Mouse (Mus musculus): Measurements from ENCODE around the gene Bcl7a. TPM values are rescaled to one million over a fixed set of nuclear protein-coding genes. Genes with fewer than 3 reads are reported as not detected.

Gene Bcl7a
- polyA plus RNA-seq, 1 experiment from 2014 or later: 42.4 TPM

DNA sequence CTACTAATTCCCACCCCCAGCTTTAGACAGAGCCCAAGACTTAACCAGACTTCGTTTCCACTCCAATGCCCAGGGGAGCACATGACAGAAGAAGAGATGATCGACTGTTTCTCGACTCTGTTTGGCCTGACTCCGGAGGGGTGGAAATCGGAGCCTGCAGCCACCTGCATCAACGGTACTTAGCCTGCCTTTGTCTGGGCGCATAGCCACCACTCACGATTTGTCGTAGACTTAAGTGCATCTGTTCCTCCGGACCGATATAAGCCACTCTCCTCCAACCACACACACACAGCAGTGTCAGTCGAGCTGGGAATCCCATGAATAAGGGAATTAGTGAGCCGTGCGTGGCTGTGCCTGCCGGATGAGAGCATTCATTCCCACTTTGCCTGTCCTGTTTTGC, 19.4 kb upstream of the Bcl7a start:
- Histone ChIP-seq H3K4me3 (replicated peaks; ENCODE audit: low read depth, low read length) (no peak overlapping the region), H3K27me3 (ENCODE audit: control insufficient read depth, insufficient read depth, low read length) (no peaks in the 10 kb centered on the region), H3K4me1 (ENCODE audit: control insufficient read depth, insufficient read depth, low read length) (0 out of 2 replicates have a peak, but pooled peaks cover 4% of the 10 kb centered on the region), H3K27ac (replicated peaks; ENCODE audit: low read depth, low read length) (no peak overlapping the region), H3K4me2 (ENCODE audit: low read length) (peak overlapping the region; percentile 26), H3K9me3 (ENCODE audit: control insufficient read depth, low read length) (no peaks in the 10 kb centered on the region), H3K9ac (replicated peaks; ENCODE audit: low read length) (no peak overlapping the region), H3K36me3 (ENCODE audit: control insufficient read depth, insufficient read depth, low read length) (no peaks in the 10 kb centered on the region)
- WGBS: 2% methylated on average over 15 of the region's 15 CpGs
- DNase-seq (peak; percentile 64), ATAC-seq (ENCODE audit: low FRiP score, low TSS enrichment) (no peak)

DNA sequence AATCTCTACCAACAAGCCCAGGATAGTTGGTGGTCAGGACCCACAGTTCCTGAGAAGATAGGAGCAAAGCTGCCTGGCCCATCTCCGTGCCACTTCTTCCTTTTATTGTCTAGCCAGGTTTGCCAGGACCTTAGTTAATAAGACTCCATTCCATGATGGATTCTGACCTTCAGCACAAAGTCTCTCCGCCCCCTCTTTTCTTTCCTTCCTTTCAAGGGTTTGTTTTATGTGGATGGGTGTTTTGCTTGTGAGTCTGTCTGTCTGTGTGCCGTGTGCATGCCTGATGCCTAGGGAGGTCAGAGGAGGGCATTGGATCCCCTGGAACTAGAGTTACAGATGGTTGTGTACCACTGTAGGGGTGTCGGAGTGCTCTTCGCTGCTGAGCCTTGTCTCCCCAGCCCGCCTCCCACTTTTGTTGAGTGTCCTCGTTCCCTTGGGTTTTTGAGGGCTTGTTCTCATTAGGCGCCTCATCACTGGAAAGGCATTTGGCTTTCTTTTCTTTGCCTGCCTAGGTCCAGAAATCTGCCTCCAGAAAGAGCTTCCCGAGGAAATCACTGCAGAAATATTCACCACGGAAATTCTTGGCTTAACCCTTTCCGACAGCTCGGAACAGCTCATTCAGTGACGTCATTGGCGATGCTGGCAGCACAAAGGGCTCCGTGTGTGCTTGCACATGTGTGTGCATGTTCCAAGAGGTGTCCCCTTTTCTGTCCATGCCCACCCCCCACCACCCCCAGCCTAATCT, 17.5 kb upstream of the Bcl7a start:
- no peak overlapping the region for H3K27ac ChIP-seq (replicated peaks; ENCODE audit: low read depth, low read length)
- no peaks in the 10 kb centered on the region for H3K9me3 ChIP-seq (ENCODE audit: control insufficient read depth, low read length)
- WGBS: 52% methylated on average over 15 of the region's 15 CpGs
- ATAC-seq (ENCODE audit: low FRiP score, low TSS enrichment) (no peak), DNase-seq (peak; percentile 61)
- no peaks in the 10 kb centered on the region for H3K27me3 ChIP-seq (ENCODE audit: control insufficient read depth, insufficient read depth, low read length)
- H3K36me3 ChIP-seq (ENCODE audit: control insufficient read depth, insufficient read depth, low read length): no peaks in the 10 kb centered on the region
- H3K9ac ChIP-seq (replicated peaks; ENCODE audit: low read length): no peak overlapping the region
- H3K4me3 ChIP-seq (replicated peaks; ENCODE audit: low read depth, low read length): no peak overlapping the region
- 0 out of 2 replicates have a peak, but pooled peaks cover 4% of the 10 kb centered on the region for H3K4me1 ChIP-seq (ENCODE audit: control insufficient read depth, insufficient read depth, low read length)
- H3K4me2 ChIP-seq (ENCODE audit: low read length): no peak overlapping the region

DNA sequence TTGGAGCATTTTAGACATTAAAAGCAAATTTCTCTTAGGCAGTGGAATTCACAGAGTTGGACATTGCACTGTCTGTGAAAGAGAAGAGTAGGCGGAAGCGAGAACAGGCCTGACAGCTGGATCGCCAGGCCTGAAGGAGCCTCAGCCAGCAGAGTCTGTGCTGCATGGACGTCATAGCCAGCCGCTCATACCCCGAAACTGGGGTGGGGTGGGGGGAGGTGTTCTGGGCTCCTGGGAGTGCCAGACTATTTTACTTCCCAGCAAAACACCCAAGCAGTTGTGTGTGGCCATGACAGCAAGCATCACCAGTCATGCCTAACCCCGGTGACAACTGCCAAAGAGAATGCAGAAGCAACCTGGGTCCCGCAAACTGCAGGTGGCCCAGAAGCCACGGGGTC, 16.9 kb upstream of the Bcl7a start:
- Histone ChIP-seq H3K27ac (replicated peaks; ENCODE audit: low read depth, low read length) (no peak overlapping the region), H3K4me3 (replicated peaks; ENCODE audit: low read depth, low read length) (no peak overlapping the region), H3K36me3 (ENCODE audit: control insufficient read depth, insufficient read depth, low read length) (no peaks in the 10 kb centered on the region), H3K4me1 (ENCODE audit: control insufficient read depth, insufficient read depth, low read length) (0 out of 2 replicates have a peak, but pooled peaks cover 4% of the 10 kb centered on the region), H3K9ac (replicated peaks; ENCODE audit: low read length) (no peak overlapping the region), H3K4me2 (ENCODE audit: low read length) (no peak overlapping the region), H3K9me3 (ENCODE audit: control insufficient read depth, low read length) (no peaks in the 10 kb centered on the region), H3K27me3 (ENCODE audit: control insufficient read depth, insufficient read depth, low read length) (no peaks in the 10 kb centered on the region)
- 56% methylated on average over 9 of the region's 9 CpGs for WGBS
- ATAC-seq (ENCODE audit: low FRiP score, low TSS enrichment) (no peak), DNase-seq (no peak)

DNA sequence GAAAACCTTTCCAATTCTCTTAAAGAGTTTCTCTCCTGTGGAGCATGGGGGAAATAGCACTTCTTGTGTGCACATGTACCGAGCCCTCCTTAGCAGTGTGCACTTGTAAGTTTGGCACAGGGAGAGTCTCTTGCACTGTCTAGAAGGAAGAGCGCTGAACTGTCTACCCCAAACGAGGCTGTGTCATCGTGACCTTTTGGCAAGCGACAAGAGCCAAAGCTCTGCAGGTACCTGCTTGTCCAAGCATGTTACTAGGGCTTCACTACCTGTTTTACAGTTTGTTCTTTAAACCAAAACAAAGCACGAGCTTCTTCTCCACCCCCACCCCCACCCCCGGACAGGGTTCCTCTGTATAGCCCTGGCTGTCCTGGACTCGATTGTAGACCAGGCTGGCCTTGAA, 15.9 kb upstream of the Bcl7a start:
- Histone ChIP-seq H3K4me3 (replicated peaks; ENCODE audit: low read depth, low read length) (no peak overlapping the region), H3K27me3 (ENCODE audit: control insufficient read depth, insufficient read depth, low read length) (no peaks in the 10 kb centered on the region), H3K4me1 (ENCODE audit: control insufficient read depth, insufficient read depth, low read length) (0 out of 2 replicates have a peak, but pooled peaks cover 4% of the 10 kb centered on the region), H3K9me3 (ENCODE audit: control insufficient read depth, low read length) (no peaks in the 10 kb centered on the region), H3K36me3 (ENCODE audit: control insufficient read depth, insufficient read depth, low read length) (no peaks in the 10 kb centered on the region), H3K4me2 (ENCODE audit: low read length) (no peak overlapping the region), H3K27ac (replicated peaks; ENCODE audit: low read depth, low read length) (no peak overlapping the region), H3K9ac (replicated peaks; ENCODE audit: low read length) (no peak overlapping the region)
- DNase-seq (no peak), ATAC-seq (ENCODE audit: low FRiP score, low TSS enrichment) (no peak)
- WGBS: 89% methylated on average over 8 of the region's 8 CpGs

DNA sequence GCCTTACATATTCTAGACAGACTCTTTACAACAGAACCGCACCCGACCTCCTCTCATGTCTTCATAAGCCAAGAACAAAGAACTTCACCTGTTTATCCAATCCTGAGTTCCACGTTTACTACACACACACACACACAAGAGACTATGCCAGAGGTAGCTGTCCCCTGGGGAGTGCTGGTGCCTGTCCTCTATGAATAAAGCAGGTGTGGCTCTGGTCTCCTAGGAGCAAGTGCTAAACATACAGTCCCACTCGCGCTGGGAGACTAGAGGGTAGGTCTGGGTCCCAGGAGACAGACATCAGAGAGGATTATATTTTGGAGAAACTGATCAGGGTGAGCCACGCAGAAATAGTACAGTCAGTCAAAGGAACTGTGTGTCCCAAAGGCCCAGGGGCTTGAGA, 10.1 kb upstream of the Bcl7a start:
- Histone ChIP-seq H3K27me3 (ENCODE audit: control insufficient read depth, insufficient read depth, low read length) (no peaks in the 10 kb centered on the region), H3K9me3 (ENCODE audit: control insufficient read depth, low read length) (no peaks in the 10 kb centered on the region), H3K4me1 (ENCODE audit: control insufficient read depth, insufficient read depth, low read length) (no peaks in the 10 kb centered on the region), H3K4me2 (ENCODE audit: low read length) (no peak overlapping the region), H3K9ac (replicated peaks; ENCODE audit: low read length) (no peak overlapping the region), H3K4me3 (replicated peaks; ENCODE audit: low read depth, low read length) (no peak overlapping the region), H3K36me3 (ENCODE audit: control insufficient read depth, insufficient read depth, low read length) (no peaks in the 10 kb centered on the region), H3K27ac (replicated peaks; ENCODE audit: low read depth, low read length) (no peak overlapping the region)
- DNase-seq (no peak), ATAC-seq (ENCODE audit: low FRiP score, low TSS enrichment) (no peak)
- WGBS: 81% methylated on average over 6 of the region's 6 CpGs

DNA sequence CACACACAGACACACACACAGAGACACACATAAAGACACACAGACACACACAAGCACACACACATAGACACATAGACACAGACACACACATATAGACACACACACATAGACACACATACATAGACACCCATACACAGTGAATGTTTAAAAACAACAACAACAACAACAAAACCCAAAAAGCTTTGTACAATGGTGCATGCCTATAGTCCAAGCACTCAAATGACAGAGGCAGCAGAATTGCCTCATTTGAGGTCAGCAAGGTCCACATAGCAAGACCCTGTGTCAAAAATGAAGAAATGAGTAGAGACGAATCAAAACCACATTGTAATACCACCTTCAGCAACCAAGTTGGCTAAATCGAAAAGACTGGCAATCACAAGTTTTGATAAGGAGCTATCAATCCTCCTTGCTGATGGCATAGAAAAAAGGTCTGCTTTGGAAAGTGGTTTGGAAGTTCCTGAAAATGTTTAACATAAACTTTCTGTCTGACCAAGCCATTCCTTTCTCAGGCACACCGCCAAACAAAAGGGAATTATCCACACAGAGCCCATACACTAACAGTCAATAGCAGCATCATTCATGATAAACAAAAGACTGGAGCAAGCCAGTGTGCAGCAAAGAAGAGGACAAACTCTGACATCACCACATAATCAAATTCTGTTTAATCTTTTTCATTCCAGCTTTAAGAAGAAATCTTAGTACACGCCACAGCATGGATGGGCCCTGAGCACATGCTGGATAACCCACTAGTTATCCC, 7.3 kb upstream of the Bcl7a start:
- no peaks in the 10 kb centered on the region for H3K27me3 ChIP-seq (ENCODE audit: control insufficient read depth, insufficient read depth, low read length)
- no peak overlapping the region for H3K4me3 ChIP-seq (replicated peaks; ENCODE audit: low read depth, low read length)
- no peaks in the 10 kb centered on the region for H3K9me3 ChIP-seq (ENCODE audit: control insufficient read depth, low read length)
- DNase-seq: no peak
- H3K36me3 ChIP-seq (ENCODE audit: control insufficient read depth, insufficient read depth, low read length): no peaks in the 10 kb centered on the region
- no peak for ATAC-seq (ENCODE audit: low FRiP score, low TSS enrichment)
- no peak overlapping the region for H3K4me2 ChIP-seq (ENCODE audit: low read length)
- H3K27ac ChIP-seq (replicated peaks; ENCODE audit: low read depth, low read length): no peak overlapping the region
- H3K9ac ChIP-seq (replicated peaks; ENCODE audit: low read length): no peak overlapping the region
- H3K4me1 ChIP-seq (ENCODE audit: control insufficient read depth, insufficient read depth, low read length): no peaks in the 10 kb centered on the region
- 40% methylated on average over 4 of the region's 4 CpGs for WGBS

DNA sequence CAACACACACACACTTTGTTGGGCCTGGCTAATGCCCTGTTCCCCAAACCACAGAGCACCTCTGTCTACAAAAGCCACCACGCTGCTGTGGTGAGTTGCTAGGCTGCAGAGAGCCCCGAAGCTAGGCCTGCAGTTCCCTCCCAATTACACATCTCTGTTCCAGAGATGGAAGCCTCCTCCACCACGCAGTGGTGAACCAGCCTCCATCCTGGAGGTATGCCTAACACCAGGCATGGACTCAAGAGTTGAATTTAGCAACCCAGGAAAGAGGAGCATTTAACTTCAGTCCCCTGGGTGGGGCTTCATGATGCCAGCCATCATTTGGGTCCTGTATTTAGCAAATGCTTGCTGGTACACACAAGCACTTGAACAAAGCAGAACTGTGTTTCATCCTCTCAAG, 5.2 kb upstream of the Bcl7a start:
- 72% methylated on average over 3 of the region's 3 CpGs for WGBS
- Histone ChIP-seq H3K27ac (replicated peaks; ENCODE audit: low read depth, low read length) (no peak overlapping the region), H3K9me3 (ENCODE audit: control insufficient read depth, low read length) (no peaks in the 10 kb centered on the region), H3K27me3 (ENCODE audit: control insufficient read depth, insufficient read depth, low read length) (no peaks in the 10 kb centered on the region), H3K9ac (replicated peaks; ENCODE audit: low read length) (no peak overlapping the region), H3K4me2 (ENCODE audit: low read length) (no peak overlapping the region), H3K4me1 (ENCODE audit: control insufficient read depth, insufficient read depth, low read length) (peaks cover 3% of the 10 kb centered on the region; the same call in 1 of the 2 replicates), H3K4me3 (replicated peaks; ENCODE audit: low read depth, low read length) (no peak overlapping the region), H3K36me3 (ENCODE audit: control insufficient read depth, insufficient read depth, low read length) (no peaks in the 10 kb centered on the region)
- ATAC-seq (ENCODE audit: low FRiP score, low TSS enrichment) (no peak), DNase-seq (no peak)

DNA sequence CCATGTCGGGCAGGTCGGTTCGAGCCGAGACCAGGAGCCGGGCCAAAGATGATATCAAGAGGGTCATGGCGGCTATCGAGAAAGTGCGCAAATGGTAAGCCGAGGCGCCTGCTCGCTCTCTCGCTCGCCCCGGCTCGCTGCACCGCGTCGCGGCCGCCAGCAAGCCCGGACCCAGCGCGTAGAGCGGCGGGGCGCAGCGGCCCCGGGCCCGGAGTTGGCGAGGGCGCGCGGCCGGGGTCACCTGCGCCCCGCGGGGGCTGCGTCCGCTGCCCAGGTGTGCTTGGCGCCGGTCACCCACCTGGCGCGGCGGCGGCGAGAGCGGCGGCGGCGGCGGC, 961 bp downstream of the Bcl7a start:
- Histone ChIP-seq H3K9me3 (ENCODE audit: control insufficient read depth, low read length) (no peaks in the 10 kb centered on the region), H3K4me3 (replicated peaks; ENCODE audit: low read depth, low read length) (peak overlapping the region; percentile 85), H3K4me1 (ENCODE audit: control insufficient read depth, insufficient read depth, low read length) (peaks cover 28% of the 10 kb centered on the region), H3K27ac (replicated peaks; ENCODE audit: low read depth, low read length) (peak overlapping the region; percentile 98), H3K4me2 (ENCODE audit: low read length) (peak overlapping the region; percentile 93), H3K9ac (replicated peaks; ENCODE audit: low read length) (peak overlapping the region; percentile 95), H3K27me3 (ENCODE audit: control insufficient read depth, insufficient read depth, low read length) (no peaks in the 10 kb centered on the region), H3K36me3 (ENCODE audit: control insufficient read depth, insufficient read depth, low read length) (0 out of 2 replicates have a peak, but pooled peaks cover 3% of the 10 kb centered on the region)
- WGBS: under 1% methylated on average over 51 of the region's 51 CpGs
- ATAC-seq (ENCODE audit: low FRiP score, low TSS enrichment) (peak; percentile 46), DNase-seq (no peak)
